Mouse (Mus musculus): ENCODE results near the gene Aftph. TPM values are rescaled to one million over a fixed set of nuclear protein-coding genes. Genes with fewer than 3 reads are reported as not detected.

Gene Aftph
- polyA plus RNA-seq, 1 experiment from 2014 or later = 21.3 TPM

GRCm38 (mm10) chr11:20643161-20643560 is 98.2 kb downstream of the Aftph start:
- peak; percentile 32; the same call in 1 of the 2 replicates for ATAC-seq
- no peak overlapping the region for H3K4me2 ChIP-seq (replicated peaks; ENCODE audit: low read depth)
- no peak overlapping the region for H3K9ac ChIP-seq (ENCODE audit: low read depth, low read length)
- WGBS = 47% methylated on average over 5 of the region's 5 CpGs
- TF ChIP-seq CTCF (IDR thresholded peaks at IDR 0.05; ENCODE audit: low read depth) = no peak
- peaks cover 19% of the 10 kb centered on the region for H3K4me1 ChIP-seq (replicated peaks; ENCODE audit: control insufficient read depth, insufficient read depth, low read length)
- H3K27me3 ChIP-seq (replicated peaks; ENCODE audit: control insufficient read depth, insufficient read depth, low read length) = no peaks in the 10 kb centered on the region
- no peak overlapping the region for H3K4me3 ChIP-seq (ENCODE audit: low read depth, low read length)
- no peak overlapping the region for H3K27ac ChIP-seq (ENCODE audit: low read depth, low read length)
- peaks cover 6% of the 10 kb centered on the region; the same call in 1 of the 2 replicates for H3K36me3 ChIP-seq (ENCODE audit: control insufficient read depth, insufficient read depth)
- no peaks in the 10 kb centered on the region for H3K9me3 ChIP-seq (ENCODE audit: control insufficient read depth)

GRCm38 (mm10) chr11:20642321-20642720 is 99.1 kb downstream of the Aftph start:
- ATAC-seq = no peak

GRCm38 (mm10) chr11:20639918-20640447 is 101.4 kb downstream of the Aftph start:
- Histone ChIP-seq H3K9ac (ENCODE audit: low read depth, low read length) (peak overlapping the region; percentile 1; the same call in 1 of the 2 replicates), H3K4me1 (replicated peaks; ENCODE audit: control insufficient read depth, insufficient read depth, low read length) (peaks cover 27% of the 10 kb centered on the region), H3K4me2 (replicated peaks; ENCODE audit: low read depth) (peak overlapping the region; percentile 44), H3K27me3 (replicated peaks; ENCODE audit: control insufficient read depth, insufficient read depth, low read length) (no peaks in the 10 kb centered on the region), H3K9me3 (ENCODE audit: control insufficient read depth) (no peaks in the 10 kb centered on the region), H3K4me3 (ENCODE audit: low read depth, low read length) (no peak overlapping the region), H3K36me3 (ENCODE audit: control insufficient read depth, insufficient read depth) (no peaks in the 10 kb centered on the region), H3K27ac (ENCODE audit: low read depth, low read length) (no peak overlapping the region)
- no peak for TF ChIP-seq CTCF (IDR thresholded peaks at IDR 0.05; ENCODE audit: low read depth)
- no peak for ATAC-seq
- WGBS = 10% methylated on average over 11 of the region's 11 CpGs

More at GRCm38 (mm10) chr11:20642321-20642720, 99.1 kb downstream of the Aftph start:
- Histone ChIP-seq H3K4me3 (ENCODE audit: low read depth, low read length) (no peak overlapping the region), H3K27ac (ENCODE audit: low read depth, low read length) (no peak overlapping the region), H3K27me3 (replicated peaks; ENCODE audit: control insufficient read depth, insufficient read depth, low read length) (no peaks in the 10 kb centered on the region), H3K4me1 (replicated peaks; ENCODE audit: control insufficient read depth, insufficient read depth, low read length) (peaks cover 19% of the 10 kb centered on the region), H3K4me2 (replicated peaks; ENCODE audit: low read depth) (no peak overlapping the region), H3K9ac (ENCODE audit: low read depth, low read length) (no peak overlapping the region), H3K36me3 (ENCODE audit: control insufficient read depth, insufficient read depth) (no peaks in the 10 kb centered on the region), H3K9me3 (ENCODE audit: control insufficient read depth) (no peaks in the 10 kb centered on the region)
- TF ChIP-seq CTCF (IDR thresholded peaks at IDR 0.05; ENCODE audit: low read depth) = no peak
- 80% methylated on average over 5 of the region's 5 CpGs for WGBS

- Histone ChIP-seq H3K27ac (ENCODE audit: low read depth, low read length) (no peak overlapping the region), H3K36me3 (ENCODE audit: control insufficient read depth, insufficient read depth) (no peaks in the 10 kb centered on the region), H3K4me1 (replicated peaks; ENCODE audit: control insufficient read depth, insufficient read depth, low read length) (peaks cover 23% of the 10 kb centered on the region), H3K4me3 (ENCODE audit: low read depth, low read length) (no peak overlapping the region), H3K27me3 (replicated peaks; ENCODE audit: control insufficient read depth, insufficient read depth, low read length) (no peaks in the 10 kb centered on the region), H3K4me2 (replicated peaks; ENCODE audit: low read depth) (no peak overlapping the region), H3K9ac (ENCODE audit: low read depth, low read length) (no peak overlapping the region), H3K9me3 (ENCODE audit: control insufficient read depth) (no peaks in the 10 kb centered on the region)
- 15% methylated on average over 3 of the region's 3 CpGs for WGBS
- peak; percentile 97 for TF ChIP-seq CTCF (IDR thresholded peaks at IDR 0.05; ENCODE audit: low read depth)
- ATAC-seq = no peak
Observed at GRCm38 (mm10) chr11:20638841-20639240, 102.5 kb downstream of the Aftph start.

GRCm38 (mm10) chr11:20637060-20637459 is 104.3 kb downstream of the Aftph start:
- no peak overlapping the region for H3K4me3 ChIP-seq (ENCODE audit: low read depth, low read length)
- H3K27ac ChIP-seq (ENCODE audit: low read depth, low read length) = no peak overlapping the region
- H3K9me3 ChIP-seq (ENCODE audit: control insufficient read depth) = no peaks in the 10 kb centered on the region
- no peaks in the 10 kb centered on the region for H3K36me3 ChIP-seq (ENCODE audit: control insufficient read depth, insufficient read depth)
- H3K4me2 ChIP-seq (replicated peaks; ENCODE audit: low read depth) = no peak overlapping the region
- no peak overlapping the region for H3K9ac ChIP-seq (ENCODE audit: low read depth, low read length)
- peaks cover 23% of the 10 kb centered on the region for H3K4me1 ChIP-seq (replicated peaks; ENCODE audit: control insufficient read depth, insufficient read depth, low read length)
- H3K27me3 ChIP-seq (replicated peaks; ENCODE audit: control insufficient read depth, insufficient read depth, low read length) = no peaks in the 10 kb centered on the region
- no peak for ATAC-seq
- TF ChIP-seq CTCF (IDR thresholded peaks at IDR 0.05; ENCODE audit: low read depth) = no peak

DNA sequence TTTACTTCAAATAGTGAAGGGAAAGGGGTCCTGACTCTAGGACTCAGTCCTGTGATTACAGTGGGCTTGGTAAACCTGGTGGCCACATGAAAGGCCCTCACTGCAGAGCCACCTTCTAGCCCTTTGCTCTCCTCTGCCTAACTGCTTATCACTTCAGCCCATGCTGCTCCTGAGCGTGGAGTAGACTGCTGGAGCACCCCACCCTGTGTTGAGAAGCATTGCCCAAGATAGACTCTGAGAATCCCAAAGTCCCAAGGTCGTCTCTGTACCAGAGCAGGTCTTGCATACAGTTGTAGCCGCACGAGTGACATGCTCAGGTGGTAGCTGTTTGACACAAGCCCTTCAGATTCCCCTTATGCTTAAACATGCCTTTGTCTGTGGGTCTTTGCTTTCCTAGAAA is 105.3 kb downstream of the Aftph start:
- peak overlapping the region; percentile 79 for H3K27ac ChIP-seq (ENCODE audit: low read depth, low read length)
- ATAC-seq = peak; percentile 47
- H3K9ac ChIP-seq (ENCODE audit: low read depth, low read length) = 0 out of 2 replicates have a peak overlapping the region, but pooled peaks have one; percentile 18
- H3K36me3 ChIP-seq (ENCODE audit: control insufficient read depth, insufficient read depth) = no peaks in the 10 kb centered on the region
- peaks cover 23% of the 10 kb centered on the region for H3K4me1 ChIP-seq (replicated peaks; ENCODE audit: control insufficient read depth, insufficient read depth, low read length)
- no peaks in the 10 kb centered on the region for H3K9me3 ChIP-seq (ENCODE audit: control insufficient read depth)
- WGBS = 46% methylated on average over 4 of the region's 4 CpGs
- H3K4me2 ChIP-seq (replicated peaks; ENCODE audit: low read depth) = peak overlapping the region; percentile 86
- no peak for TF ChIP-seq CTCF (IDR thresholded peaks at IDR 0.05; ENCODE audit: low read depth)
- no peak overlapping the region for H3K4me3 ChIP-seq (ENCODE audit: low read depth, low read length)
- H3K27me3 ChIP-seq (replicated peaks; ENCODE audit: control insufficient read depth, insufficient read depth, low read length) = no peaks in the 10 kb centered on the region

Data from intestine, postnatal 0 days (tissue).